Mouse (Mus musculus) G1E (cell line): Measurements from ENCODE around the gene Bbs9.

ENCODE experiments used
- CTCF ChIP-seq: IDR thresholded peaks from 2 replicates; pipeline ENCODE4 v1.5.1; 2012; ENCODE audit warnings: low read depth, low read length, inconsistent platforms, mixed read lengths
- GATA1 ChIP-seq: IDR thresholded peaks from 2 replicates; pipeline ENCODE4 v1.6.1; 2012; ENCODE audit warnings: borderline replicate concordance, low read length, inconsistent platforms, mixed read lengths
- GATA2 ChIP-seq: IDR thresholded peaks from 2 replicates; pipeline ENCODE4 v1.6.1; 2012; ENCODE audit warnings: low read depth, low read length, inconsistent platforms, borderline replicate concordance
- POLR2AphosphoS5 ChIP-seq: IDR thresholded peaks from 2 replicates; pipeline ENCODE4 v1.6.1; 2012; ENCODE audit warnings: low read depth, low read length, inconsistent platforms; ENCODE audit not compliant: insufficient replicate concordance
- TAL1 ChIP-seq: conservative IDR thresholded peaks from 2 replicates; pipeline ENCODE4 v1.6.1; 2012; ENCODE audit warnings: low read depth, low read length, inconsistent platforms, mixed read lengths

DNA sequence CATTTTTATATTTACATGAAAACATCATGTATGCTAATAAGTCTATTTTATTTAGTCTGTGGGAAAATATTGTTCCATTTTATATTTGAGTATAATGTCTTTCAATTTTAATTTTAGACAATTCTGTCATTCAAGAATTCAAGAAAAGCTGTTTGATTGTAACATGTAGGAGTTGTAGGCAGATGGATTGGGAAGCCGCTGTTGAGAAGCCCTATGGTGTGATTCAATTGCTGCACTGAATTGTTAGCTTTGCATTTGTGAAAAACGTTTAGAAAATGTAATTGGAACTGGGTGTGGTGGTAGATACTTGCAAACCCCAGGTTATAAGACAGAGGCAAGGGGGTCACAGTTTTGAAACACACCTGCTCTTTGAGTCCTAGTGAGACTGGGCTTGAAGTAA lies 121.1 kb downstream of the Bbs9 start:
- TF ChIP-seq TAL1: no peak
- TF ChIP-seq CTCF: no peak
- TF ChIP-seq POLR2AphosphoS5: no peak
- TF ChIP-seq GATA1: no peak
- TF ChIP-seq GATA2: no peak
